Comparison of ENCODE assay signal across 10 mouse cellular contexts in genomic region chr1:23705489-23705888, GRCm38 (mm10). TPM values are rescaled to one million over a fixed set of nuclear protein-coding genes. Genes with fewer than 3 reads are reported as not detected.
DNase-seq lines count a peak whose midpoint lies in the region; ATAC-seq and TF ChIP-seq lines count a peak whose summit lies in the region.
"Had no signal": no experiment of that assay in that cellular context is flagged by ENCODE, and none has a peak within 500 bp of the region (broad histone marks: within the 10 kb centered on the region; RNA-seq: fewer than 3 reads in every experiment).

No protein-coding gene starts in this region.

- DNase-seq in A20 (ENCODE audit: low read depth, low spot score) (peak; percentile 64), MEL (ENCODE audit: low read depth, low spot score) (peak; percentile 31)
- peak; percentile 82 for DNase-seq in cerebellum, adult 9-10 months
- DNase-seq in frontal cortex, postnatal 10 days (ENCODE audit: low spot score in 2 of 2), result peak; percentile 20 to 49
- peak; percentile 50 to 69 for DNase-seq in kidney, postnatal 25 days
- peak; percentile 61 for DNase-seq in retina, postnatal 7 days (ENCODE audit: low read depth, low spot score)
- DNase-seq in yolk sac, embryonic 10.5 days (ENCODE audit: low spot score), result no peak

- H3K9ac ChIP-seq in MEL (ENCODE audit: control insufficient read depth, low read depth, low read length, poor library complexity, severe bottlenecking), result no peak overlapping the region
- H3K9ac ChIP-seq in lung, embryonic 16.5 days (ENCODE audit: low read length), result no peak overlapping the region
- H3K9ac ChIP-seq: heart, embryonic 13.5 days; stomach, embryonic 15.5 days had no signal

- H3K9me3 ChIP-seq in MEL (replicated peaks; ENCODE audit: insufficient read depth, low read length), result no peaks in the 10 kb centered on the region
- no peaks in the 10 kb centered on the region for H3K9me3 ChIP-seq in lung, embryonic 16.5 days (ENCODE audit: control insufficient read depth, low read length)
- H3K9me3 ChIP-seq: heart, embryonic 13.5 days; stomach, embryonic 15.5 days had no signal

- no peak overlapping the region for H3K4me2 ChIP-seq in lung, embryonic 16.5 days (ENCODE audit: low read depth, low read length)
- H3K4me2 ChIP-seq: heart, embryonic 13.5 days; stomach, embryonic 15.5 days had no signal

- no peaks in the 10 kb centered on the region for H3K4me1 ChIP-seq in MEL (ENCODE audit: control insufficient read depth in 1 of 2, insufficient read depth in 2 of 2, low read length in 2 of 2)
- H3K4me1 ChIP-seq in lung, embryonic 16.5 days (replicated peaks; ENCODE audit: control insufficient read depth, insufficient read depth, low read length), result no peaks in the 10 kb centered on the region
- H3K4me1 ChIP-seq: heart, embryonic 13.5 days; stomach, embryonic 15.5 days had no signal

- no peak overlapping the region for H3K4me3 ChIP-seq in MEL (ENCODE audit: control insufficient read depth in 1 of 2, insufficient read depth in 1 of 2, low read depth in 2 of 2, low read length in 2 of 2)
- no peak overlapping the region for H3K4me3 ChIP-seq in lung, embryonic 16.5 days (ENCODE audit: low read length)
- H3K4me3 ChIP-seq: heart, embryonic 13.5 days; stomach, embryonic 15.5 days had no signal

- no peak for TF ChIP-seq EP300 in MEL (IDR thresholded peaks at IDR 0.05; ENCODE audit: low read depth in 1 of 2, low read length in 2 of 2)

- peak; percentile 58 for TF ChIP-seq RAD21 in MEL (IDR thresholded peaks at IDR 0.05; ENCODE audit: low read depth, low read length)

- WGBS in lung, embryonic 16.5 days, result 21% methylated on average over 6 of the region's 6 CpGs

- no peak overlapping the region for H3K27ac ChIP-seq in MEL (ENCODE audit: control insufficient read depth, low read depth, low read length)
- H3K27ac ChIP-seq in lung, embryonic 16.5 days (ENCODE audit: low read length), result no peak overlapping the region
- H3K27ac ChIP-seq: heart, embryonic 13.5 days; stomach, embryonic 15.5 days had no signal

- H3K79me2 ChIP-seq in MEL (ENCODE audit: control insufficient read depth, insufficient read depth, low read length, poor library complexity), result no peaks in the 10 kb centered on the region

- no peaks in the 10 kb centered on the region for H3K36me3 ChIP-seq in MEL (ENCODE audit: control insufficient read depth in 1 of 2, insufficient read depth in 2 of 2, low read length in 2 of 2)
- H3K36me3 ChIP-seq in lung, embryonic 16.5 days (ENCODE audit: control insufficient read depth, insufficient read depth, low read length), result no peaks in the 10 kb centered on the region
- H3K36me3 ChIP-seq: heart, embryonic 13.5 days; stomach, embryonic 15.5 days had no signal

- TF ChIP-seq POLR2A in MEL (IDR thresholded peaks at IDR 0.05; ENCODE audit: control insufficient read depth in 1 of 2, insufficient read depth in 1 of 2, low read depth in 1 of 2, low read length in 2 of 2, poor library complexity in 1 of 2), result no peak

- ATAC-seq in lung, embryonic 16.5 days (ENCODE audit: low read depth), result 0 out of 2 replicates have a peak, but pooled peaks have one; percentile 34

- peak; percentile 25 to 69 (median 59) for TF ChIP-seq CTCF in MEL (IDR thresholded peaks at IDR 0.05 in 2 of 3, conservative IDR thresholded peaks at IDR 0.05 in 1 of 3; ENCODE audit: control insufficient read depth in 1 of 3, insufficient read depth in 1 of 3, low read depth in 2 of 3, low read length in 3 of 3, poor library complexity in 1 of 3, severe bottlenecking in 1 of 3)

- no peaks in the 10 kb centered on the region; a peak in 1 of 4 replicates for H3K27me3 ChIP-seq in MEL (ENCODE audit: control insufficient read depth in 1 of 2, insufficient read depth in 2 of 2, low read length in 2 of 2)
- no peaks in the 10 kb centered on the region for H3K27me3 ChIP-seq in lung, embryonic 16.5 days (ENCODE audit: control insufficient read depth, insufficient read depth, low read depth, low read length)
- H3K27me3 ChIP-seq: heart, embryonic 13.5 days; stomach, embryonic 15.5 days had no signal

TF ChIP-seq in MEL, 35 proteins besides CTCF, POLR2A, EP300 and RAD21:
- TF ChIP-seq NRF1 (IDR thresholded peaks at IDR 0.05; ENCODE audit: insufficient read depth, low read depth, low read length, poor library complexity, severe bottlenecking) (no peak), MXI1 (IDR thresholded peaks at IDR 0.05; ENCODE audit: low read depth, low read length) (no peak), MAZ (IDR thresholded peaks at IDR 0.05; ENCODE audit: low read depth, low read length) (no peak), ZC3H11A (IDR thresholded peaks at IDR 0.05; ENCODE audit: low read depth, low read length) (peak; percentile 9; the same call in 1 of the 2 replicates), JUND (IDR thresholded peaks at IDR 0.05; ENCODE audit: low read depth, low read length) (no peak), GABPA (IDR thresholded peaks at IDR 0.05; ENCODE audit: low read depth, low read length) (no peak), SMC3 (IDR thresholded peaks at IDR 0.05; ENCODE audit: low read depth, low read length) (peak; percentile 60), BHLHE40 (IDR thresholded peaks at IDR 0.05; ENCODE audit: borderline replicate concordance, low read depth, low read length) (no peak)

RNA-seq across cellular contexts. Expression of gene B3gat2, which starts 56.1 kb away (rescaled TPM):
- 0.77 and 0.98 TPM in 2 replicates for total RNA-seq in MEL (2012; rRNA removed)
- under 1 TPM in 1 of 2 experiments, not detected in 1; 0.75 TPM for polyA plus RNA-seq in MEL (2012; ENCODE audit: insufficient read depth in 1 of 2, insufficient read length in 2 of 2, low read depth in 1 of 2, low replicate concordance in 2 of 2, missing spikeins in 1 of 2)
- 0.45 and 0.62 TPM in 2 replicates for polyA plus RNA-seq in lung, embryonic 16.5 days (2015; fragmentation: Nextera tagmentation; extraction: Ambion mirVana)
